Mouse (Mus musculus) C2C12 (cell line): ENCODE measurements around the gene Gdpd1.
"Not testable (repeated sequence)": the region's sequence is repeated elsewhere in the genome, so short reads cannot be mapped to it uniquely, and the experiment has no call there.

Source experiments
- CTCF ChIP-seq: IDR thresholded peaks from one replicate; pipeline ENCODE4 v1.5.1; 2011; ENCODE audit not compliant: control insufficient read depth, insufficient read depth, insufficient read length
- MYOG ChIP-seq: IDR thresholded peaks from one replicate; pipeline ENCODE4 v1.6.1; 2011; ENCODE audit not compliant: control insufficient read depth, insufficient read length; ENCODE audit errors: extremely low read depth
- USF1 ChIP-seq: IDR thresholded peaks from one replicate; pipeline ENCODE4 v1.6.1; 2011; ENCODE audit warnings: low read depth, mild to moderate bottlenecking, control low read depth, moderate library complexity

DNA sequence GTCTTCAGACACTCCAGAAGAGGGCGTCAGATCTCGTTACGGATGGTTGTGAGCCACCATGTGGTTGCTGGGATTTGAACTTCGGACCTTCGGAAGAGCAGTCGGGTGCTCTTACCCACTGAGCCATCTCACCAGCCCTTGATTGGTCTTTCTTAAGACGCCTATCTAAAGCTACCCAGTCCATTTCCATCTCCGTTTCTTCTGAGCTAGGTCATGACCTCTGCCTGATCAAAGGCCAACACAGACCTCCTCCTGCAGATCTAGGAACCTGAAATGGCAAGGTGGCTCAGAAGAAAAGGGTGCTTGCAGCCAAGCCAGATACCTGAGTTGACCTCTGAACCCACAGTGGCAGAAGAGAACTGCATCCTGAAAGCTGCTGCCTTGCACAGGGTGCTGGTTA lies 50.6 kb downstream of the Gdpd1 start:
- not testable (repeated sequence) for TF ChIP-seq CTCF, MYOG, USF1
